Mouse (Mus musculus) splenic B cell, adult 2 months (primary cell): Measurements from ENCODE around the gene Nfia.
A peak's percentile ranks its signal among the peaks of the same experiment; 100 is the strongest.

Source experiments
- DNase-seq: peaks from one replicate; pipeline ENCODE4 v3.0.0-alpha.2; 2011; ENCODE audit warnings: low read depth, low spot score
- H3K27me3 ChIP-seq: 2 replicates; pipeline ENCODE4 v1.6.1; 2012; ENCODE audit warnings: mild to moderate bottlenecking, low read length, moderate library complexity, mixed read lengths; ENCODE audit not compliant: control insufficient read depth, poor library complexity, insufficient read depth, severe bottlenecking
- H3K36me3 ChIP-seq: 2 replicates; pipeline ENCODE4 v1.6.1; 2012; ENCODE audit warnings: mild to moderate bottlenecking, low read length, moderate library complexity, mixed read lengths; ENCODE audit not compliant: control insufficient read depth, poor library complexity, insufficient read depth, severe bottlenecking

Nfia gene

GRCm38 (mm10) chr4:97772641-97773040 lies at the start of gene Nfia:
Gene Nfia (plus strand): TSS chr4:97772734.
- Histone ChIP-seq H3K36me3 (no peaks in the 10 kb centered on the region), H3K27me3 (peaks cover 4% of the 10 kb centered on the region; the same call in 1 of the 2 replicates)
- DNase-seq = peak; percentile 41

- no peak for DNase-seq
- H3K36me3 ChIP-seq = no peaks in the 10 kb centered on the region
- no peaks in the 10 kb centered on the region for H3K27me3 ChIP-seq
Observed at GRCm38 (mm10) chr4:97723374-97723773, 49.2 kb upstream of the Nfia start.

- no peak for DNase-seq
- H3K27me3 ChIP-seq = no peaks in the 10 kb centered on the region
Observed at GRCm38 (mm10) chr4:97728520-97728919, 44.0 kb upstream of the Nfia start.

GRCm38 (mm10) chr4:97729999-97730398 lies 42.5 kb upstream of the Nfia start:
- Histone ChIP-seq H3K27me3 (no peaks in the 10 kb centered on the region), H3K36me3 (no peaks in the 10 kb centered on the region)
- no peak for DNase-seq

More at GRCm38 (mm10) chr4:97728520-97728919, 44.0 kb upstream of the Nfia start:
- no peaks in the 10 kb centered on the region for H3K36me3 ChIP-seq

- no peaks in the 10 kb centered on the region for H3K27me3 ChIP-seq
- H3K36me3 ChIP-seq = no peaks in the 10 kb centered on the region
- no peak for DNase-seq
Observed at GRCm38 (mm10) chr4:97730416-97730815, 42.1 kb upstream of the Nfia start.

GRCm38 (mm10) chr4:97733392-97733791 lies 39.1 kb upstream of the Nfia start:
- Histone ChIP-seq H3K27me3 (no peaks in the 10 kb centered on the region), H3K36me3 (no peaks in the 10 kb centered on the region)
- no peak for DNase-seq

GRCm38 (mm10) chr4:97743932-97744331 lies 28.6 kb upstream of the Nfia start:
- no peak for DNase-seq
- no peaks in the 10 kb centered on the region for H3K27me3 ChIP-seq
- H3K36me3 ChIP-seq = no peaks in the 10 kb centered on the region

- no peaks in the 10 kb centered on the region for H3K36me3 ChIP-seq
- H3K27me3 ChIP-seq = no peaks in the 10 kb centered on the region
- peak; percentile 74 for DNase-seq
Observed at GRCm38 (mm10) chr4:97745296-97746105, 27.0 kb upstream of the Nfia start.

GRCm38 (mm10) chr4:97746106-97746900 lies 26.2 kb upstream of the Nfia start:
- H3K36me3 ChIP-seq = no peaks in the 10 kb centered on the region
- peak; percentile 13 for DNase-seq

GRCm38 (mm10) chr4:97750401-97750800 lies 22.1 kb upstream of the Nfia start:
- no peak for DNase-seq
- Histone ChIP-seq H3K27me3 (no peaks in the 10 kb centered on the region), H3K36me3 (no peaks in the 10 kb centered on the region)

More at GRCm38 (mm10) chr4:97746106-97746900, 26.2 kb upstream of the Nfia start:
- H3K27me3 ChIP-seq = no peaks in the 10 kb centered on the region

GRCm38 (mm10) chr4:97751030-97751482 lies 21.5 kb upstream of the Nfia start:
- DNase-seq = peak; percentile 88
- H3K36me3 ChIP-seq = no peaks in the 10 kb centered on the region
- H3K27me3 ChIP-seq = no peaks in the 10 kb centered on the region

GRCm38 (mm10) chr4:97751483-97752251 lies 20.9 kb upstream of the Nfia start:
- peak; percentile 49 for DNase-seq
- H3K36me3 ChIP-seq = no peaks in the 10 kb centered on the region
- H3K27me3 ChIP-seq = no peaks in the 10 kb centered on the region; the same call in 1 of the 2 replicates

- H3K27me3 ChIP-seq = peaks cover 1% of the 10 kb centered on the region; the same call in 1 of the 2 replicates
- no peaks in the 10 kb centered on the region for H3K36me3 ChIP-seq
- no peak for DNase-seq
Observed at GRCm38 (mm10) chr4:97752276-97753010, 20.1 kb upstream of the Nfia start.

GRCm38 (mm10) chr4:97753521-97753920 lies 19.0 kb upstream of the Nfia start:
- H3K27me3 ChIP-seq = peaks cover 1% of the 10 kb centered on the region; the same call in 1 of the 2 replicates
- no peaks in the 10 kb centered on the region for H3K36me3 ChIP-seq
- DNase-seq = no peak
